Mouse (Mus musculus) kidney, postnatal 10 days (tissue): ENCODE measurements around the gene Abcb8.

ENCODE experiments used
- DNase-seq: peaks from one replicate; pipeline ENCODE4 v3.0.0; 2021; ENCODE audit warnings: mixed read lengths

The Abcb8 gene

GRCm38 (mm10) chr5:24399686-24400085 lies 6.2 kb downstream of the Abcb8 start:
- no peak for DNase-seq

GRCm38 (mm10) chr5:24400362-24400761 lies 6.9 kb downstream of the Abcb8 start:
- no peak for DNase-seq

GRCm38 (mm10) chr5:24400911-24401605 lies 7.6 kb downstream of the Abcb8 start:
- no peak for DNase-seq

- DNase-seq = no peak
Measured at GRCm38 (mm10) chr5:24401969-24402368, 8.5 kb downstream of the Abcb8 start.

GRCm38 (mm10) chr5:24404594-24405360 lies 11.3 kb downstream of the Abcb8 start:
- DNase-seq = no peak

GRCm38 (mm10) chr5:24405389-24405876 lies 12.0 kb downstream of the Abcb8 start:
- DNase-seq = no peak

- DNase-seq = no peak
Measured at GRCm38 (mm10) chr5:24408651-24409050, 15.2 kb downstream of the Abcb8 start.

GRCm38 (mm10) chr5:24409466-24409865 lies 16.0 kb downstream of the Abcb8 start:
- no peak for DNase-seq

- no peak for DNase-seq
Measured at GRCm38 (mm10) chr5:24412063-24412462, 18.6 kb downstream of the Abcb8 start.

- DNase-seq = peak; percentile 33
Measured at GRCm38 (mm10) chr5:24413042-24413693, 19.7 kb downstream of the Abcb8 start, which contains the start of gene Asic3. Gene Asic3 (plus strand): TSS chr5:24413392.

- peak; percentile 31 for DNase-seq
Measured at GRCm38 (mm10) chr5:24413938-24414337, 20.5 kb downstream of the Abcb8 start.

GRCm38 (mm10) chr5:24416222-24416736 lies 22.8 kb downstream of the Abcb8 start:
- DNase-seq = peak; percentile 78

- DNase-seq = no peak
Measured at GRCm38 (mm10) chr5:24417587-24417986, 24.1 kb downstream of the Abcb8 start.

GRCm38 (mm10) chr5:24420381-24420780 lies 26.9 kb downstream of the Abcb8 start:
- DNase-seq = no peak

- peak; percentile 99 for DNase-seq
Measured at GRCm38 (mm10) chr5:24423129-24424003, 29.9 kb downstream of the Abcb8 start, which contains the start of the genes Cdk5 and Slc4a2. Gene Cdk5 (minus strand): TSS chr5:24423530. Gene Slc4a2 (plus strand): TSS chr5:24423837.

GRCm38 (mm10) chr5:24424004-24424781 lies 30.7 kb downstream of the Abcb8 start:
- peak; percentile 43 for DNase-seq

GRCm38 (mm10) chr5:24424861-24425411 lies 31.5 kb downstream of the Abcb8 start:
- peak; percentile 95 for DNase-seq

GRCm38 (mm10) chr5:24425421-24426036 lies 32.1 kb downstream of the Abcb8 start:
- no peak for DNase-seq

- peak; percentile 42 for DNase-seq
Measured at GRCm38 (mm10) chr5:24426037-24426432, 32.6 kb downstream of the Abcb8 start.

- peak; percentile 44 for DNase-seq
Measured at GRCm38 (mm10) chr5:24426556-24427284, 33.3 kb downstream of the Abcb8 start.
